In the genomic region with DNA sequence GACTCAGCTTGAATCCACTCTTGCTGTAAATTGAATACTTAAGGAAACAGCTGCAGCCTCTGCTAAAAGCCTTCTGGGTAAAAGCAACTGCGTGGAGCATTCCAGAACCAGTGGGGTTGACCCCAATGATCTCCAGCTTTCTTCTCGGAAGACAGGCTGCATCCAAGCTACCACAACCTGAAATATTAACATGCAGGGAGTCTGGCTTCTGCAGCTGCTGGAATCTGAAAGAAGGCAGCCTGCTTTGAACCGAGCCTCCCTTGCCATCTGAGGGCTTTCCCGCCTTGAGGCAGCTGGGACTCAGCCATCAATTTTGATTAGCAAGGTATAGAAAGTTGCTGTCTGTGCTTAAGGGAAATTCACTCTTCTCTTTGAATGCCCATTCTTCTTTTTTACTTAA, we compare ENCODE assay signal across 27 mouse cellular contexts.
DNase-seq lines count a peak whose midpoint lies in the region; ATAC-seq and TF ChIP-seq lines count a peak whose summit lies in the region.
"Had no signal": no experiment of that assay in that cellular context is flagged by ENCODE, and none has a peak within 500 bp of the region (broad histone marks: within the 10 kb centered on the region; RNA-seq: fewer than 3 reads in every experiment).

No protein-coding gene starts in this region.

- no peak overlapping the region for H3K4me3 ChIP-seq in hindbrain, embryonic 13.5 days
- H3K4me3 ChIP-seq in hindbrain, embryonic 16.5 days (ENCODE audit: low read length) = no peak overlapping the region
- no peak overlapping the region for H3K4me3 ChIP-seq in midbrain, embryonic 15.5 days
- no peak overlapping the region for H3K4me3 ChIP-seq in midbrain, postnatal 0 days (ENCODE audit: low read depth, low read length)
- H3K4me3 ChIP-seq in neural tube, embryonic 12.5 days = no peak overlapping the region
- H3K4me3 ChIP-seq: erythroblast, embryonic 14.5 days; forebrain, embryonic 12.5 days; hindbrain, embryonic 15.5 days; intestine, embryonic 15.5 days; limb, embryonic 12.5 days; liver, embryonic 15.5 days; lung, embryonic 15.5 days had no signal

- DNase-seq in midbrain, postnatal 0 days (ENCODE audit: low spot score) = no peak
- no peak for DNase-seq in embryo, embryonic 9.5 days (ENCODE audit: extremely low spot score)
- no peak for DNase-seq in B cell, adult 2 months
- DNase-seq: adrenal gland, postnatal 25 days; cerebellum, adult 18-20 months; cerebellum, postnatal 10 days; gastrocnemius, postnatal 25 days; heart, adult 11 months; heart, postnatal 36 days; kidney, adult 9 months; kidney, postnatal 10 days; layer of hippocampus, postnatal 36 days; retina, postnatal 1 day; right cerebral cortex, postnatal 14 days; thymus, postnatal 4 days had no signal

- no peaks in the 10 kb centered on the region for H3K36me3 ChIP-seq in hindbrain, embryonic 13.5 days
- H3K36me3 ChIP-seq in hindbrain, embryonic 16.5 days (ENCODE audit: control insufficient read depth, insufficient read depth, low read length) = no peaks in the 10 kb centered on the region
- H3K36me3 ChIP-seq in midbrain, embryonic 15.5 days (replicated peaks) = no peaks in the 10 kb centered on the region
- H3K36me3 ChIP-seq in midbrain, postnatal 0 days (ENCODE audit: insufficient read depth, low read length) = no peaks in the 10 kb centered on the region
- H3K36me3 ChIP-seq in neural tube, embryonic 12.5 days = no peaks in the 10 kb centered on the region
- H3K36me3 ChIP-seq: forebrain, embryonic 12.5 days; hindbrain, embryonic 15.5 days; intestine, embryonic 15.5 days; limb, embryonic 12.5 days; liver, embryonic 15.5 days; lung, embryonic 15.5 days had no signal

- H3K9ac ChIP-seq in hindbrain, embryonic 13.5 days = no peak overlapping the region
- no peak overlapping the region for H3K9ac ChIP-seq in hindbrain, embryonic 16.5 days (ENCODE audit: low read depth, low read length)
- H3K9ac ChIP-seq in midbrain, embryonic 15.5 days = no peak overlapping the region
- H3K9ac ChIP-seq in midbrain, postnatal 0 days (replicated peaks; ENCODE audit: low read length, poor library complexity, severe bottlenecking) = no peak overlapping the region
- no peak overlapping the region for H3K9ac ChIP-seq in neural tube, embryonic 12.5 days
- H3K9ac ChIP-seq: forebrain, embryonic 12.5 days; hindbrain, embryonic 15.5 days; intestine, embryonic 15.5 days; limb, embryonic 12.5 days; liver, embryonic 15.5 days; lung, embryonic 15.5 days had no signal

- H3K27me3 ChIP-seq in hindbrain, embryonic 13.5 days = no peaks in the 10 kb centered on the region
- no peaks in the 10 kb centered on the region for H3K27me3 ChIP-seq in hindbrain, embryonic 16.5 days (replicated peaks; ENCODE audit: control insufficient read depth, insufficient read depth, low read length)
- no peaks in the 10 kb centered on the region for H3K27me3 ChIP-seq in midbrain, embryonic 15.5 days (replicated peaks)
- H3K27me3 ChIP-seq in midbrain, postnatal 0 days (ENCODE audit: insufficient read depth, low read length) = no peaks in the 10 kb centered on the region
- no peaks in the 10 kb centered on the region for H3K27me3 ChIP-seq in neural tube, embryonic 12.5 days (replicated peaks)
- H3K27me3 ChIP-seq: forebrain, embryonic 12.5 days; hindbrain, embryonic 15.5 days; intestine, embryonic 15.5 days; limb, embryonic 12.5 days; liver, embryonic 15.5 days; lung, embryonic 15.5 days had no signal

- H3K27ac ChIP-seq in hindbrain, embryonic 13.5 days = peak overlapping the region; percentile 23; the same call in 1 of the 2 replicates
- H3K27ac ChIP-seq in hindbrain, embryonic 16.5 days (ENCODE audit: low read depth, low read length) = no peak overlapping the region
- no peak overlapping the region for H3K27ac ChIP-seq in midbrain, embryonic 15.5 days
- H3K27ac ChIP-seq in midbrain, postnatal 0 days (ENCODE audit: low read depth, low read length) = no peak overlapping the region
- peak overlapping the region; percentile 42; the same call in 1 of the 2 replicates for H3K27ac ChIP-seq in neural tube, embryonic 12.5 days
- H3K27ac ChIP-seq: forebrain, embryonic 12.5 days; hindbrain, embryonic 15.5 days; intestine, embryonic 15.5 days; limb, embryonic 12.5 days; liver, embryonic 15.5 days; lung, embryonic 15.5 days had no signal

- H3K4me2 ChIP-seq in hindbrain, embryonic 13.5 days = no peak overlapping the region
- H3K4me2 ChIP-seq in hindbrain, embryonic 16.5 days (ENCODE audit: low read length) = no peak overlapping the region
- H3K4me2 ChIP-seq in midbrain, embryonic 15.5 days = no peak overlapping the region
- no peak overlapping the region for H3K4me2 ChIP-seq in midbrain, postnatal 0 days (ENCODE audit: low read depth, low read length, poor library complexity, severe bottlenecking)
- H3K4me2 ChIP-seq in neural tube, embryonic 12.5 days (replicated peaks) = no peak overlapping the region
- H3K4me2 ChIP-seq: forebrain, embryonic 12.5 days; heart, embryonic 11.5 days; hindbrain, embryonic 15.5 days; intestine, embryonic 15.5 days; limb, embryonic 12.5 days; liver, embryonic 15.5 days; lung, embryonic 15.5 days had no signal

- ATAC-seq in hindbrain, embryonic 13.5 days (ENCODE audit: low FRiP score) = no peak
- ATAC-seq in hindbrain, embryonic 16.5 days = no peak
- ATAC-seq in midbrain, embryonic 15.5 days (replicated peaks) = peak; percentile 65; the same call in 1 of the 2 replicates
- no peak for ATAC-seq in midbrain, postnatal 0 days (ENCODE audit: low FRiP score)
- ATAC-seq in neural tube, embryonic 12.5 days (ENCODE audit: low FRiP score, low read depth) = peak; percentile 65; the same call in 1 of the 2 replicates
- ATAC-seq: intestine, embryonic 15.5 days had no signal

- peaks cover 1% of the 10 kb centered on the region; the same call in 1 of the 2 replicates for H3K9me3 ChIP-seq in hindbrain, embryonic 13.5 days
- H3K9me3 ChIP-seq in hindbrain, embryonic 16.5 days (ENCODE audit: control insufficient read depth, low read length) = no peaks in the 10 kb centered on the region
- H3K9me3 ChIP-seq in midbrain, embryonic 15.5 days = no peaks in the 10 kb centered on the region
- no peaks in the 10 kb centered on the region for H3K9me3 ChIP-seq in midbrain, postnatal 0 days (ENCODE audit: low read length)
- peaks cover 15% of the 10 kb centered on the region; the same call in 1 of the 2 replicates for H3K9me3 ChIP-seq in neural tube, embryonic 12.5 days
- H3K9me3 ChIP-seq: forebrain, embryonic 12.5 days; hindbrain, embryonic 15.5 days; intestine, embryonic 15.5 days; limb, embryonic 12.5 days; liver, embryonic 15.5 days had no signal

- H3K4me1 ChIP-seq in hindbrain, embryonic 13.5 days (replicated peaks) = peaks cover 14% of the 10 kb centered on the region
- no peaks in the 10 kb centered on the region; the same call in 1 of the 2 replicates for H3K4me1 ChIP-seq in hindbrain, embryonic 16.5 days (ENCODE audit: control insufficient read depth, insufficient read depth, low read depth, low read length)
- no peaks in the 10 kb centered on the region for H3K4me1 ChIP-seq in midbrain, embryonic 15.5 days
- H3K4me1 ChIP-seq in midbrain, postnatal 0 days (ENCODE audit: insufficient read depth, low read length) = no peaks in the 10 kb centered on the region
- peaks cover 8% of the 10 kb centered on the region; the same call in 1 of the 2 replicates for H3K4me1 ChIP-seq in neural tube, embryonic 12.5 days
- H3K4me1 ChIP-seq: intestine, embryonic 15.5 days; limb, embryonic 12.5 days; liver, embryonic 15.5 days had no signal

- no peak for TF ChIP-seq CTCF in midbrain, postnatal 0 days (IDR thresholded peaks at IDR 0.05)

- WGBS in hindbrain, embryonic 13.5 days = 37% methylated on average over 4 of the region's 4 CpGs
- 26% methylated on average over 4 of the region's 4 CpGs for WGBS in hindbrain, embryonic 16.5 days
- WGBS in midbrain, embryonic 15.5 days = 52% methylated on average over 4 of the region's 4 CpGs
- 51% methylated on average over 4 of the region's 4 CpGs for WGBS in midbrain, postnatal 0 days
- WGBS in neural tube, embryonic 12.5 days = 35% methylated on average over 4 of the region's 4 CpGs

Comparison
In these comparisons a context has a peak if more than half of its experiments do, and no peak if none do; other contexts are left out.
1. ATAC-seq: peak in midbrain, embryonic 15.5 days (single experiment) and neural tube, embryonic 12.5 days (single experiment); none in hindbrain, embryonic 13.5 days (single experiment), hindbrain, embryonic 16.5 days (single experiment) and midbrain, postnatal 0 days (single experiment).
2. H3K27ac ChIP-seq: peak in hindbrain, embryonic 13.5 days (single experiment) and neural tube, embryonic 12.5 days (single experiment); none in hindbrain, embryonic 16.5 days (single experiment), midbrain, embryonic 15.5 days (single experiment) and midbrain, postnatal 0 days (single experiment).